Mouse (Mus musculus) heart, embryonic 16.5 days (tissue): ENCODE data around the gene H2-Aa. TPM values are rescaled to one million over a fixed set of nuclear protein-coding genes. Genes with fewer than 3 reads are reported as not detected.
A peak's percentile ranks its signal among the peaks of the same experiment; 100 is the strongest.

Experiments
- ATAC-seq: fragments of 200-750 bp; cut with Nextera tagmentation; replicated peaks from 2 replicates; pipeline ENCODE4 v1.8.0; 2017; ENCODE audit warnings: moderate number of reproducible peaks; ENCODE audit not compliant: insufficient read depth, low FRiP score; ENCODE audit errors: extremely low read depth
- H3K27ac ChIP-seq: fragments of 300-500 bp; sonication (generic); 2 replicates; pipeline ENCODE4 v1.5.1; 2014; ENCODE audit warnings: mild to moderate bottlenecking, low read length, control low read depth, moderate library complexity
- H3K27me3 ChIP-seq: fragments of 300-500 bp; sonication (generic); 2 replicates; pipeline ENCODE4 v1.6.1; 2014; ENCODE audit warnings: low read length, mixed read lengths; ENCODE audit not compliant: control insufficient read depth, insufficient read depth
- H3K36me3 ChIP-seq: fragments of 300-500 bp; sonication (generic); 2 replicates; pipeline ENCODE4 v1.6.1; 2014; ENCODE audit not compliant: control insufficient read depth, insufficient read depth
- H3K4me1 ChIP-seq: fragments of 300-500 bp; sonication (generic); 2 replicates; pipeline ENCODE4 v1.6.1; 2014; ENCODE audit warnings: low read length, mixed read lengths; ENCODE audit not compliant: control insufficient read depth, insufficient read depth
- H3K4me2 ChIP-seq: fragments of 300-500 bp; sonication (generic); 2 replicates; pipeline ENCODE4 v1.6.1; 2014; ENCODE audit warnings: low read depth, mild to moderate bottlenecking, control low read depth, low read length
- H3K4me3 ChIP-seq: fragments of 300-500 bp; sonication (generic); 2 replicates; pipeline ENCODE4 v1.5.1; 2014; ENCODE audit warnings: mild to moderate bottlenecking, control low read depth, low read length
- H3K9ac ChIP-seq: fragments of 300-500 bp; sonication (generic); 2 replicates; pipeline ENCODE4 v1.6.1; 2014; ENCODE audit warnings: low read length, control low read depth
- H3K9me3 ChIP-seq: fragments of 300-500 bp; sonication (generic); replicated peaks from 2 replicates; pipeline ENCODE4 v1.6.1; 2016; ENCODE audit warnings: low read length; ENCODE audit not compliant: control insufficient read depth
- WGBS: fragments of 180-500 bp; shearing (Covaris S2); extraction: QIAGEN DNeasy Blood & Tissue Kit; methylation state at CpG from one replicate; pipeline ENCODE4 v1.1.7; 2014; 5-methylcytosine and 5-hydroxymethylcytosine counted together
- polyA plus RNA-seq: library from polyadenylated mRNA; unstranded; fragments of >200 nt; fragmentation: Nextera tagmentation; extraction: Ambion mirVana; gene quantifications from 2 replicates; pipeline ENCODE4 v1.2.1, GENCODE M21; 2015

Gene H2-Aa
- polyA plus RNA-seq, 1 experiment from 2014 or later = 72.7 TPM

GRCm38 (mm10) chr17:34303789-34304188 lies 16.2 kb upstream of the H2-Aa start:
- H3K27me3 ChIP-seq = no peaks in the 10 kb centered on the region
- H3K36me3 ChIP-seq = no peaks in the 10 kb centered on the region
- no peak overlapping the region for H3K27ac ChIP-seq
- no peak overlapping the region for H3K4me2 ChIP-seq
- H3K9ac ChIP-seq = no peak overlapping the region
- no peak overlapping the region for H3K4me3 ChIP-seq
- 77% methylated on average over 2 of the region's 2 CpGs for WGBS
- ATAC-seq = no peak
- H3K4me1 ChIP-seq = no peaks in the 10 kb centered on the region
- no peaks in the 10 kb centered on the region for H3K9me3 ChIP-seq

- Histone ChIP-seq H3K27me3 (no peaks in the 10 kb centered on the region), H3K9ac (no peak overlapping the region), H3K4me1 (no peaks in the 10 kb centered on the region), H3K4me3 (no peak overlapping the region), H3K4me2 (no peak overlapping the region), H3K36me3 (no peaks in the 10 kb centered on the region), H3K9me3 (no peaks in the 10 kb centered on the region), H3K27ac (no peak overlapping the region)
- 86% methylated on average over 4 of the region's 4 CpGs for WGBS
- no peak for ATAC-seq
Measured at GRCm38 (mm10) chr17:34301670-34302190, 14.1 kb upstream of the H2-Aa start.

- no peak overlapping the region for H3K4me2 ChIP-seq
- no peak overlapping the region for H3K4me3 ChIP-seq
- no peaks in the 10 kb centered on the region; the same call in 1 of the 2 replicates for H3K4me1 ChIP-seq
- H3K9me3 ChIP-seq = no peaks in the 10 kb centered on the region
- no peak for ATAC-seq
- no peak overlapping the region for H3K9ac ChIP-seq
- WGBS = 66% methylated on average over 23 of the region's 23 CpGs
- no peaks in the 10 kb centered on the region for H3K36me3 ChIP-seq
- no peak overlapping the region for H3K27ac ChIP-seq
- H3K27me3 ChIP-seq = no peaks in the 10 kb centered on the region
Measured at GRCm38 (mm10) chr17:34300691-34301566, 13.3 kb upstream of the H2-Aa start.

- Histone ChIP-seq H3K4me3 (no peak overlapping the region), H3K36me3 (no peaks in the 10 kb centered on the region), H3K4me1 (no peaks in the 10 kb centered on the region; the same call in 1 of the 2 replicates), H3K9ac (no peak overlapping the region), H3K9me3 (no peaks in the 10 kb centered on the region), H3K4me2 (no peak overlapping the region), H3K27me3 (no peaks in the 10 kb centered on the region), H3K27ac (no peak overlapping the region)
- 86% methylated on average over 8 of the region's 8 CpGs for WGBS
- ATAC-seq = no peak
Measured at GRCm38 (mm10) chr17:34300071-34300470, 12.4 kb upstream of the H2-Aa start.

- no peak overlapping the region for H3K4me3 ChIP-seq
- H3K4me2 ChIP-seq = no peak overlapping the region
- no peak for ATAC-seq
- no peaks in the 10 kb centered on the region for H3K9me3 ChIP-seq
- no peak overlapping the region for H3K27ac ChIP-seq
- H3K9ac ChIP-seq = no peak overlapping the region
- no peaks in the 10 kb centered on the region for H3K27me3 ChIP-seq
- H3K36me3 ChIP-seq = no peaks in the 10 kb centered on the region
- no peaks in the 10 kb centered on the region; the same call in 1 of the 2 replicates for H3K4me1 ChIP-seq
- 68% methylated on average over 3 of the region's 3 CpGs for WGBS
Measured at GRCm38 (mm10) chr17:34299356-34299755, 11.7 kb upstream of the H2-Aa start.

- no peak for ATAC-seq
- peak overlapping the region; percentile 68 for H3K4me2 ChIP-seq
- 24% methylated on average over 23 of the region's 23 CpGs for WGBS
- no peaks in the 10 kb centered on the region for H3K36me3 ChIP-seq
- H3K27me3 ChIP-seq = no peaks in the 10 kb centered on the region
- H3K27ac ChIP-seq = no peak overlapping the region
- H3K9me3 ChIP-seq = no peaks in the 10 kb centered on the region
- no peaks in the 10 kb centered on the region; the same call in 1 of the 2 replicates for H3K4me1 ChIP-seq
- H3K9ac ChIP-seq = no peak overlapping the region
- peak overlapping the region; percentile 38 for H3K4me3 ChIP-seq
Measured at GRCm38 (mm10) chr17:34295891-34296794, 8.5 kb upstream of the H2-Aa start.

- ATAC-seq = no peak
- Histone ChIP-seq H3K27me3 (no peaks in the 10 kb centered on the region), H3K9me3 (no peaks in the 10 kb centered on the region)
Measured at GRCm38 (mm10) chr17:34295307-34295706, 7.7 kb upstream of the H2-Aa start.

GRCm38 (mm10) chr17:34294249-34294648 lies 6.6 kb upstream of the H2-Aa start:
- no peak overlapping the region for H3K27ac ChIP-seq

More at GRCm38 (mm10) chr17:34295307-34295706, 7.7 kb upstream of the H2-Aa start:
- Histone ChIP-seq H3K4me3 (no peak overlapping the region), H3K4me1 (no peaks in the 10 kb centered on the region; the same call in 1 of the 2 replicates), H3K36me3 (no peaks in the 10 kb centered on the region), H3K27ac (no peak overlapping the region), H3K9ac (no peak overlapping the region), H3K4me2 (no peak overlapping the region)

More at GRCm38 (mm10) chr17:34294249-34294648, 6.6 kb upstream of the H2-Aa start:
- Histone ChIP-seq H3K27me3 (no peaks in the 10 kb centered on the region), H3K4me2 (no peak overlapping the region), H3K36me3 (no peaks in the 10 kb centered on the region), H3K9ac (no peak overlapping the region), H3K4me3 (no peak overlapping the region), H3K4me1 (no peaks in the 10 kb centered on the region; the same call in 1 of the 2 replicates), H3K9me3 (no peaks in the 10 kb centered on the region)
- no peak for ATAC-seq
- 65% methylated on average over 4 of the region's 4 CpGs for WGBS
